Mouse (Mus musculus): ENCODE measurements at regions not wholly inside any gene's neighbourhood (a gene's known extent, or its start where the extent isn't known, plus 50 kb on each side); places are given as distances from the start of the nearest gene placed in this dataset.

DNA sequence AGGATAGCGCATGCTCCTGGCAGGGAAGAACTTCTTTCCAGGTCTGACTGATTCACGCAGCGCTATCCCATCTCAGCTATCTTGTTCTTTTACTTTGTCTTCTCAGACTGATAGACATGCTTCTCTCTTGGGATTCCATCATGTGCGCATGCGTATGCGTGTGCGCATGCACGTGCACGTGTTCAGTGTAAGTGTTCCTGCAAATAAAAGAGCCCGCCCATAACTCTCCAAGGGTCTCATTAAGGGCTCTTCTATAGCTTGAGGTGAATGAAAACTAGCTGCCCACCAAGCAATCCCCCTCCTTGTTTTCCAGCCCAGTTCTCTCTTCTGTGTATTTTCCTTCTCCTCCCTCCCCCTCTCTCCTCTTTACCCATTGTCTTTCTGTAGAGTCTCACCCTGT is 258.5 kb downstream of the CK137956 start:
- WGBS = 89% methylated on average over 10 of the region's 10 CpGs
- ATAC-seq (ENCODE audit: insufficient read depth, low read depth) = no peak
- Histone ChIP-seq H3K36me3 (replicated peaks; ENCODE audit: control insufficient read depth, insufficient read depth, low read length) (no peaks in the 10 kb centered on the region), H3K4me3 (ENCODE audit: low read depth, low read length) (no peak overlapping the region), H3K27me3 (ENCODE audit: control insufficient read depth, insufficient read depth, low read length) (no peaks in the 10 kb centered on the region), H3K9ac (replicated peaks; ENCODE audit: low read depth, low read length) (no peak overlapping the region), H3K9me3 (replicated peaks; ENCODE audit: control insufficient read depth, low read length) (no peaks in the 10 kb centered on the region), H3K4me2 (ENCODE audit: low read depth, low read length) (no peak overlapping the region), H3K27ac (ENCODE audit: low read depth) (no peak overlapping the region), H3K4me1 (ENCODE audit: control insufficient read depth, insufficient read depth) (no peaks in the 10 kb centered on the region)
- no peak for TF ChIP-seq CTCF (IDR thresholded peaks at IDR 0.05; ENCODE audit: low read depth)
- TF ChIP-seq EP300 (IDR thresholded peaks at IDR 0.05; ENCODE audit: low read depth) = no peak
- DNase-seq (ENCODE audit: low spot score) = no peak

DNA sequence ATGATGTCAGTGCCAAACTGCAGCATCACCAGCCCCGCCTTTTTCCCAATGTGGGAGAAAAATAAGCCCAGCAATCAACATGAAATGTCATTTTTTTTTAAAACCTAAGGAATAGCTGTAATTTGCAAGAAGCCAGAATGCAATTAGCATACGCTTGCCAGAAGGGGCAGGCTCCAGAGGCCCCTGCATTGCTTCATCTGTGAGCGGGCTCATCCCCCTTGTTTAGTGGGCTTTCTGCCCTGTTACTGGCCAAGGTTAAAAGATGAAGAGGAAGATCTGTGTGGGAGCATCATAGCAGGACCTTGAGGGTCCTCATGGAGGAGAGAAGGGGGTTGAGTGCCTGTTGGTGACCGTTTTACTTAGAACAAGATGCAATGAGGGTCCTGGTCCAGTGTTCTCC is 259.9 kb downstream of the CK137956 start:
- Histone ChIP-seq H3K9me3 (replicated peaks; ENCODE audit: control insufficient read depth, low read length) (no peaks in the 10 kb centered on the region), H3K9ac (replicated peaks; ENCODE audit: low read depth, low read length) (no peak overlapping the region), H3K27me3 (ENCODE audit: control insufficient read depth, insufficient read depth, low read length) (no peaks in the 10 kb centered on the region), H3K4me3 (ENCODE audit: low read depth, low read length) (no peak overlapping the region), H3K4me2 (ENCODE audit: low read depth, low read length) (no peak overlapping the region), H3K4me1 (ENCODE audit: control insufficient read depth, insufficient read depth) (no peaks in the 10 kb centered on the region), H3K36me3 (replicated peaks; ENCODE audit: control insufficient read depth, insufficient read depth, low read length) (no peaks in the 10 kb centered on the region), H3K27ac (ENCODE audit: low read depth) (no peak overlapping the region)
- DNase-seq (ENCODE audit: low spot score) (no peak), ATAC-seq (ENCODE audit: insufficient read depth, low read depth) (no peak)
- 62% methylated on average over 4 of the region's 4 CpGs for WGBS
- TF ChIP-seq CTCF (IDR thresholded peaks at IDR 0.05; ENCODE audit: low read depth) = no peak

DNA sequence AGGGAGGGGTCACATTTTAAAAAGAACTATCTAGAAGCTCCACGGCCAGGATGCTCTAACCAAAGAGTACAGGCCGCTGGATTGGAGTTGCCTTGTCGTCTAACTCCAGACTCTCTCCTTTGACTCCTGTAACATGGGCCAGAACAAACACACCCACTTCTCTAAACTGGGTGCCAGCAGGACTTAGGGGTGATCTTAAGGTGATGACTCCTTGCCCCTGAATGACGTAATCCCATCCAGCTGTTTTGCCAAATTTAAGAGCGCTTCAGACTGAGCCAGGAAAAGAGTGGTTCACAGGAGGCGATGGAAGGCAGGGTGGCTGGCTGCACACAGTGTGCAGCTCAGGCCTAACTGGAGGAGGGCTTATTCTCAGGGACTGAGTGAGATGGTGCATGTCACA is 261.0 kb downstream of the CK137956 start:
- H3K4me3 ChIP-seq (ENCODE audit: low read depth, low read length) = no peak overlapping the region
- ATAC-seq (ENCODE audit: insufficient read depth, low read depth) (no peak), DNase-seq (ENCODE audit: low spot score) (no peak)
- no peak overlapping the region for H3K9ac ChIP-seq (replicated peaks; ENCODE audit: low read depth, low read length)
- 80% methylated on average over 6 of the region's 6 CpGs for WGBS
- H3K4me2 ChIP-seq (ENCODE audit: low read depth, low read length) = no peak overlapping the region
- no peaks in the 10 kb centered on the region for H3K27me3 ChIP-seq (ENCODE audit: control insufficient read depth, insufficient read depth, low read length)
- H3K36me3 ChIP-seq (replicated peaks; ENCODE audit: control insufficient read depth, insufficient read depth, low read length) = no peaks in the 10 kb centered on the region
- H3K27ac ChIP-seq (ENCODE audit: low read depth) = no peak overlapping the region
- no peaks in the 10 kb centered on the region for H3K4me1 ChIP-seq (ENCODE audit: control insufficient read depth, insufficient read depth)
- H3K9me3 ChIP-seq (replicated peaks; ENCODE audit: control insufficient read depth, low read length) = no peaks in the 10 kb centered on the region
- no peak for TF ChIP-seq CTCF (IDR thresholded peaks at IDR 0.05; ENCODE audit: low read depth)
- TF ChIP-seq EP300 (IDR thresholded peaks at IDR 0.05; ENCODE audit: low read depth) = no peak

DNA sequence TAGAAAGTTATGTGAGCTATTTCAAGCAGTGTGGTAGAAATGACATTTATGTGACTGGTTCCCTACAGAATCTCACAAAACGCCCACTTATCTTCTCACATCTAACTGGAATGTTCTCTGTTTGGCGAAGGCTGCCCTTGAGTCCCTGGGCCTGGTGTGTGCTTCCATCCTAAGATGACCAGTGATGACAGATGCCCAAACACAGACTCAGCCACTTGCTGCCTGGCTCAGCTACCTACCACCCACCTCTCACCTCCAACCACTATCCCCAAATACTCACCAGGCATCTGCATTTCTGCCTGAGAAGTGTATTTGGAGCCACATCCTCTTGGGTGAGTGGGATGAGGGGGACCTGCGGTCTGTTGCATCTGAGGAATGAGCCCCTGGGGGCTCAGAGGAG is 262.6 kb downstream of the CK137956 start:
- DNase-seq (ENCODE audit: low spot score) (no peak), ATAC-seq (ENCODE audit: insufficient read depth, low read depth) (no peak)
- 36% methylated on average over 3 of the region's 3 CpGs for WGBS
- no peaks in the 10 kb centered on the region for H3K9me3 ChIP-seq (replicated peaks; ENCODE audit: control insufficient read depth, low read length)
- H3K27me3 ChIP-seq (ENCODE audit: control insufficient read depth, insufficient read depth, low read length) = no peaks in the 10 kb centered on the region
- TF ChIP-seq EP300 (IDR thresholded peaks at IDR 0.05; ENCODE audit: low read depth) = no peak
- TF ChIP-seq CTCF (IDR thresholded peaks at IDR 0.05; ENCODE audit: low read depth) = no peak
- H3K36me3 ChIP-seq (replicated peaks; ENCODE audit: control insufficient read depth, insufficient read depth, low read length) = no peaks in the 10 kb centered on the region
- no peak overlapping the region for H3K4me2 ChIP-seq (ENCODE audit: low read depth, low read length)
- H3K4me1 ChIP-seq (ENCODE audit: control insufficient read depth, insufficient read depth) = no peaks in the 10 kb centered on the region
- no peak overlapping the region for H3K27ac ChIP-seq (ENCODE audit: low read depth)
- H3K9ac ChIP-seq (replicated peaks; ENCODE audit: low read depth, low read length) = no peak overlapping the region
- no peak overlapping the region for H3K4me3 ChIP-seq (ENCODE audit: low read depth, low read length)

DNA sequence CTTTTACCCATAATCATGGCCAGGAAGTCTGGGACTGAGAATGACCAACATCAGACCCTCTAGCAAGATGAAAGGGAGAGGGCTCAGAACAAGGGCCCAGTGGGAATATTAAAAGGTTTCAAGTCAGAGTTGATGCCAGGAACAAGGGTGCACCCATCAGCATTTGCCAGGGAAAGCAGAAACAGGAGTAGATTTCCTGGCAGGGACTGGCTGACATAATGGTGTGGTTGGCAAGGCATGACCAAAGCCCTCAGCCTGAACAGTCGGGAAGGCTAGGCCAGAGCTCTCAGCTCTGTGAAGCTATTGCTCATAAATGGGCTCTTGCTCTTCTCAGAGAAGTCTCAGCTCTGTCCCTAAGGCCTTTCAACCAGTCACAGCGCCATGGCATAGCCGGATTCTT is 263.6 kb downstream of the CK137956 start:
- TF ChIP-seq EP300 (IDR thresholded peaks at IDR 0.05; ENCODE audit: low read depth) = no peak
- TF ChIP-seq CTCF (IDR thresholded peaks at IDR 0.05; ENCODE audit: low read depth) = no peak
- H3K4me2 ChIP-seq (ENCODE audit: low read depth, low read length) = no peak overlapping the region
- H3K36me3 ChIP-seq (replicated peaks; ENCODE audit: control insufficient read depth, insufficient read depth, low read length) = no peaks in the 10 kb centered on the region
- no peak for DNase-seq (ENCODE audit: low spot score)
- no peak overlapping the region for H3K9ac ChIP-seq (replicated peaks; ENCODE audit: low read depth, low read length)
- no peak overlapping the region for H3K27ac ChIP-seq (ENCODE audit: low read depth)
- H3K4me1 ChIP-seq (ENCODE audit: control insufficient read depth, insufficient read depth) = no peaks in the 10 kb centered on the region
- H3K4me3 ChIP-seq (ENCODE audit: low read depth, low read length) = no peak overlapping the region
- no peaks in the 10 kb centered on the region for H3K27me3 ChIP-seq (ENCODE audit: control insufficient read depth, insufficient read depth, low read length)
- no peaks in the 10 kb centered on the region for H3K9me3 ChIP-seq (replicated peaks; ENCODE audit: control insufficient read depth, low read length)
- ATAC-seq (ENCODE audit: insufficient read depth, low read depth) = no peak
- 76% methylated on average over 3 of the region's 3 CpGs for WGBS

DNA sequence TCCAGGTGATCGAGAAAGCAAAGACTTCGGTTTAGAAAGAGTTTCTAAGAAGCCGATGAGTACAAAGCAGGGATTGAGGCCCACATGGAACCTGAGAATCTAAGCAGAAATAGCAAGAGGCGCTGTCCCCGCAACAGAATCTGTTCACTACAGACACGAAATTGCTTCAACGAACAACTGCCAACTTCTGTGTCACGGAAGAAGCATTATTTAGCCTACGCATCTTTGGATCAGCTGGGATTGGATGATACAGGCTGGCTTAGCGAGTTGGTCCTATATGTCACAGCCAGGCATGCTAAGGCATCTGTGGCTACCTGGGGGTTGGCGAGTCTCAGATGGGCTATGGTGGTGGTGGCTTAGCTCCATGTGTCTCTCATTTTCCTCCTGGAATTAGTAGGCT is 269.1 kb downstream of the CK137956 start:
- 84% methylated on average over 11 of the region's 11 CpGs for WGBS
- ATAC-seq (ENCODE audit: insufficient read depth, low read depth) = no peak
- H3K4me3 ChIP-seq (ENCODE audit: low read depth, low read length) = no peak overlapping the region
- no peak for DNase-seq (ENCODE audit: low spot score)
- H3K4me1 ChIP-seq (ENCODE audit: control insufficient read depth, insufficient read depth) = no peaks in the 10 kb centered on the region
- H3K4me2 ChIP-seq (ENCODE audit: low read depth, low read length) = no peak overlapping the region
- no peak overlapping the region for H3K9ac ChIP-seq (replicated peaks; ENCODE audit: low read depth, low read length)
- H3K27me3 ChIP-seq (ENCODE audit: control insufficient read depth, insufficient read depth, low read length) = no peaks in the 10 kb centered on the region
- no peaks in the 10 kb centered on the region for H3K9me3 ChIP-seq (replicated peaks; ENCODE audit: control insufficient read depth, low read length)
- TF ChIP-seq EP300 (IDR thresholded peaks at IDR 0.05; ENCODE audit: low read depth) = no peak
- TF ChIP-seq CTCF (IDR thresholded peaks at IDR 0.05; ENCODE audit: low read depth) = no peak
- no peak overlapping the region for H3K27ac ChIP-seq (ENCODE audit: low read depth)
- H3K36me3 ChIP-seq (replicated peaks; ENCODE audit: control insufficient read depth, insufficient read depth, low read length) = no peaks in the 10 kb centered on the region
